Mouse (Mus musculus) C2C12 (cell line): Measurements from ENCODE around the gene Cdk10. TPM values are rescaled to one million over a fixed set of nuclear protein-coding genes. Genes with fewer than 3 reads are reported as not detected.

Experiments
- H3K27me3 ChIP-seq: one replicate; pipeline ENCODE4 v1.6.1; 2011; ENCODE audit not compliant: control insufficient read depth, insufficient read depth, insufficient read length
- H3K36me3 ChIP-seq: one replicate; pipeline ENCODE4 v1.6.1; 2011; ENCODE audit not compliant: control insufficient read depth, insufficient read depth
- H3K4me3 ChIP-seq: one replicate; pipeline ENCODE4 v1.5.1; 2011; ENCODE audit warnings: mild to moderate bottlenecking, control low read depth; ENCODE audit not compliant: poor library complexity, insufficient read depth, severe bottlenecking
- H3K79me2 ChIP-seq: one replicate; pipeline ENCODE4 v1.6.1; 2011; ENCODE audit not compliant: control insufficient read depth, insufficient read depth
- H3K79me3 ChIP-seq: one replicate; pipeline ENCODE4 v1.6.1; 2011; ENCODE audit warnings: low read depth, control low read depth
- H3ac ChIP-seq: one replicate; pipeline ENCODE3; 2011; ENCODE audit warnings: low read depth; ENCODE audit not compliant: control insufficient read depth, insufficient read length
- CEBPB ChIP-seq: IDR thresholded peaks from one replicate; pipeline ENCODE4 v1.6.1; 2011; ENCODE audit warnings: low read depth, mild to moderate bottlenecking, control low read depth, moderate library complexity
- CTCF ChIP-seq: IDR thresholded peaks from one replicate; pipeline ENCODE4 v1.5.1; 2011; ENCODE audit not compliant: control insufficient read depth, insufficient read depth, insufficient read length
- FOSL1 ChIP-seq: IDR thresholded peaks from one replicate; pipeline ENCODE4 v1.8.0; 2011; ENCODE audit warnings: mild to moderate bottlenecking, low read length; ENCODE audit not compliant: poor library complexity, insufficient read depth, severe bottlenecking
- MAX ChIP-seq: IDR thresholded peaks from one replicate; pipeline ENCODE4 v1.6.1; 2011; ENCODE audit warnings: mild to moderate bottlenecking, control low read depth
- MYOD1 ChIP-seq: IDR thresholded peaks from one replicate; pipeline ENCODE4 v1.6.1; 2011; ENCODE audit warnings: low read depth; ENCODE audit not compliant: control insufficient read depth, insufficient read length
- MYOG ChIP-seq: IDR thresholded peaks from one replicate; pipeline ENCODE4 v1.6.1; 2011; ENCODE audit not compliant: control insufficient read depth, insufficient read length; ENCODE audit errors: extremely low read depth
- USF1 ChIP-seq: IDR thresholded peaks from one replicate; pipeline ENCODE4 v1.6.1; 2011; ENCODE audit warnings: low read depth, mild to moderate bottlenecking, control low read depth, moderate library complexity
- polyA plus RNA-seq: library from polyadenylated mRNA; unstranded; fragments of >200 nt; fragmentation: generic; extraction: Trizol; gene quantifications from one replicate; pipeline ENCODE4 v1.2.1, GENCODE M21; 2012; ENCODE audit warnings: missing spikeins

The Cdk10 gene
- polyA plus RNA-seq, 1 experiment, result 23.8 TPM

DNA sequence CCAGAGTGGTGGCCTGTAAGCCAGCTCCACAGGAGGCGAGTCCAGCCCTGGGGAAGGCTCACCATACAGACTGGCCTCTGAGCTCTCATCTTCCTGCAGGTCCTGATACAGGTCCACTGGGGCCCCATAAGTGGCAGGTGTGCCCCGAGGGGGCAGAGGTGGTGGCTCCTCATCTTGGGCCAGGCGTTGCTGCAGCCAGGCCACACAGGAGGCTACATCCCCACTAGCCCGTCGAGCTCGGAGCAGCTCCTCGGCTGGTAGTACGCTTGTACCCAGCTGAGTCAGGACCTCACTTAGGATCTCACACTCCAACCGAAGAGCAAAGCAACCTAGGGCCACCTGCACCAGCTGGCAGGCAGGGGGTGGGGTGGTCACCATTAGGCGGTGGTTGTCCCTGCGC, 9.1 kb downstream of the Cdk10 start:
- H3K36me3 ChIP-seq, result no peaks in the 10 kb centered on the region
- no peak overlapping the region for H3K4me3 ChIP-seq
- H3K27me3 ChIP-seq, result no peaks in the 10 kb centered on the region
- TF ChIP-seq FOSL1, result no peak
- TF ChIP-seq CTCF, result no peak
- no peak for TF ChIP-seq MYOD1
- no peak for TF ChIP-seq CEBPB
- TF ChIP-seq MYOG, result no peak
- TF ChIP-seq USF1, result no peak
- TF ChIP-seq MAX, result no peak
- no peaks in the 10 kb centered on the region for H3K79me3 ChIP-seq
- no peaks in the 10 kb centered on the region for H3K79me2 ChIP-seq
- no peak overlapping the region for H3ac ChIP-seq

DNA sequence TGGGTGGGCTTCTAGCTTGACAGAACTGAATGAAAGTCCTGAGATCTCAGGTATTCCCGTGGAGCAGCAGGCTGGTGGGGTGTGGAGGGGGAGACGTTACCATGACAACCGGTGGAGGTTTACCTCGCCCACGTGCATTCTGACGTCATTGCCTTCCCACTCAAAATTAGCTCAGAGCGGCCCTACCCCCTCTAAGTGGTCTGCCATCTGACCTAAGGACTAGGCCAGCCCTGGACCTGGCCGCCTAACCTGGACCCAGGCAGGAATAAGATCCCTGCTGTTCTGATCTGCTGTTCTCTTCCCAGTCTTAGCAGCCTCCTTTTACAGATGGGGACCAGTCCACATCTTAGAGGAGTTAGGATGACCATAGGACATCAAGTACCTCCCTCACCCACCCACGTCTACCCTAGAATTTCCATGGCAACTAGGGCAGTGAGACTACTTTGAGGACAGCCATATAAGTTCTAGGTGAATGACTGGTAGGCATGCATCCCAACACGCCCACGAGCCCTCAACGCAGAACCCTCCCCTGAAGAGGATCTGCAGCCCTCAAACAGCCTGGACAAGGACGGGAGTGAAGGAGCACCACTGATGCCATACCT, 10.4 kb downstream of the Cdk10 start:
- Histone ChIP-seq H3K36me3 (no peaks in the 10 kb centered on the region), H3K79me2 (no peaks in the 10 kb centered on the region), H3ac (peak overlapping the region; percentile 0), H3K79me3 (no peaks in the 10 kb centered on the region), H3K27me3 (no peaks in the 10 kb centered on the region), H3K4me3 (no peak overlapping the region)
- TF ChIP-seq MAX, result no peak

DNA sequence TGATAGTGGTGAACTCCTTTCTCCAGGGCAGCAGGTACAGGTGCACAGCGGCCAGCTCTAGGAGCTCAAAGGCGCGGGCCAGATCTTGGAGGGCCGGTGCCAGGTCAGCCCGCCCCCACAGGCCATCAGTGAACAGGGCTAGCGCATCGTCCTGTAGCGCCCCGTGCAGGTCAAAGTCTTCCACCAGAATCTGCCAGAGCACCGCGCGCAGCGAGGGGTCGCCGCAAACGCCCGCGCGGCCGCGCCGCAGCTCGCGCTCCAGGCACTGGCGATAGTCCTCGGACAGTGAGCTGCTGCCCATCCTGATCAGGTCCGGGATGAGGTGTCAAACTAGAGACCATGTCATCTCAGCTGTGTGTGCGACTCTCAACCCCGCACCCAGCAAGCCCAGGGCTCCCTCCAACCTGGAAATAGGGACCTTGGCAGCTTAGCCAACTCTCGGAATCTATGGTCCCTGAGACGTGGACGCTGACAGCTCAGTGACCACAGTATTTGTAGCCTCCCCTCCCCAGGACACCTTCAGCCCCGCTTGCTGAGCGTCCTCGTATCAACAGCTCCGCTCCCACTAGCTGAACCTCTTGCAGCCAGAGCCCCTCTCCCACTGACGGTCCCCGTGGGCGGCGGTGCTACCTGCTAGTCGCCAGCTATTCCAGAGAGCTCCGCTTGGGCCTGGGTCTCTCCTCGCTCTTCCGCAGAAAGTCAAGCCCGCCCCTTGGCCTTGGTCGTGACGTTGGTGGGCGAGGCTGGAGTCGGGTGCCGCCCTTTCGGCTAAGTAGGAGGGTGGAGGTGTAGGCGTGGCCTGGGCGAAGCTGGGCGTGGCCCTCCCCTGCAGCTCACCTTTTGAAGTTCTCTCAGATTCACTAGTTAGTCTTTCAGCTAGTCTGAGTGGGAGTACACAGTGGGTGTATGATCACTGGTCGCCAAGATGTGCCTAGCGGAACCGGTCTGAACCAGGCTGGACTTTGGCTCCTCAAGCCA, 11.2 kb downstream of the Cdk10 start, which contains the start of gene Spata2l:
Spata2l (minus strand) TSS at position 714 of the 978 bp plus-strand sequence.
- Histone ChIP-seq H3K79me3 (no peaks in the 10 kb centered on the region), H3K4me3 (peak within 1 kb of the TSS; percentile 25), H3K79me2 (no peaks in the 10 kb centered on the region), H3ac (peak within 1 kb of the TSS; percentile 77), H3K27me3 (no peaks in the 10 kb centered on the region), H3K36me3 (no peaks in the 10 kb centered on the region)
- TF ChIP-seq MYOD1 (no peak), MYOG (no peak), FOSL1 (no peak), USF1 (no peak), CEBPB (no peak), MAX (no peak)

DNA sequence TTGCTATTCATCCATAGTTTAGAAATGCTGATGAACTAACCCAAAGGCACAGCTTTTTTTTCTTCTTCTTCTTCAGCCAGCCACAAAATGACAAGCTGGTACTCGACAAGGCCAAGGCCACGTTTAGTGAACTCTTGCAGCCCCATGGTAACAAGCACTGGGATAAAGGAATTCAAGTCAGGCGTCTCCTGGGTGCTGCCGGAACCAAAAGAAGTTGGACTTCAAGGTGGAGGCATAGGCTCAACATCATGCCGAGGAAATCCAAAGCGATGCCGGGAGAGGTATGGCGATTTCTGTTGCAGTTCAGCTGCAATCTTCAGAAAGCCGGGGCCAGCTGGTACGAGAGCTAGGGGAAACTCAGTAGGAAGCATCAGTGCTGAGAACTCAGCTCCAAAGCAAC, 14.8 kb downstream of the Cdk10 start:
- TF ChIP-seq USF1, result no peak
- Histone ChIP-seq H3K36me3 (no peaks in the 10 kb centered on the region), H3K79me2 (no peaks in the 10 kb centered on the region), H3K79me3 (no peaks in the 10 kb centered on the region), H3K4me3 (no peak overlapping the region), H3K27me3 (no peaks in the 10 kb centered on the region), H3ac (no peak overlapping the region)

DNA sequence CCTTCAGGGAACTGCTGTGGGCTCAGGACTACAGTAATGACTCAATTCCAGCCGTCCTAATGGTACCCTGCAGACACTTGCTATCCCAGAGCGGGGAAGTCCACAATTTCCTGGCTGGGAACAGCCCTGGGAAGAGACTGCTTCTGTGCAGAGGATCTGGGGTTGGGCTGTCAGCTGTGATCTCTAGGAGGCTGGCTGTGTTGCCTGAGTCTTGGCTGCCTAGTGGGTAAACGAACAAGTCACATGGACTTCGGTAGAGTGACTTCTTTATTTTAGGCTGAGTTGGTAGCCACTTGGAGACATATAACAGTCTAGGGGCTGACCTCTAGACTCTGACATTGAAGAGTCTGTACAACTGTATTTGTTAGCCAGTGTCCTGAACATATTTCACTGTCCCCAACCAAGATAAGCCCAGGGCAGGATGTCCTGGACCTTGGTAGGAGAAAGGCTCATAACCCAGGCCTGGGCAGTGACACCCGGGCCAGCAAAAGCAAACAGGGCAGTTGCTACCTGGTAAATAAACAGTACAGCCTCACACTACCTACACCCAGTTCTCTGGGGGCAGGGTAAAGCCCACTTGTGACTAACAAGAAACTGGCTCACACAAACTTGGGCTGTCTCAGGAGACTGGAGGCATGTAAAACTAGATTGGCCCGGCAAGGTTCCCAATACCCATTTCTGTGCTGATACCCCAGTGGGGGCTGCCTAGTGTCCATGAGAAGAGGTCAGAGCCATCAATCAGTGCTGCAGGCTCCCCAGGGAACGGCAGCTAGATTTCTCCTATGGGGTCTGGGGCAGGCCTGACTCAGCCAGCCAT, 17.7 kb downstream of the Cdk10 start:
- H3K79me3 ChIP-seq, result no peaks in the 10 kb centered on the region
- H3ac ChIP-seq, result no peak overlapping the region
- no peaks in the 10 kb centered on the region for H3K27me3 ChIP-seq
- TF ChIP-seq MYOD1 (no peak), MYOG (no peak), USF1 (no peak), FOSL1 (no peak), CTCF (no peak)
- no peaks in the 10 kb centered on the region for H3K36me3 ChIP-seq
- no peaks in the 10 kb centered on the region for H3K79me2 ChIP-seq
- no peak overlapping the region for H3K4me3 ChIP-seq

DNA sequence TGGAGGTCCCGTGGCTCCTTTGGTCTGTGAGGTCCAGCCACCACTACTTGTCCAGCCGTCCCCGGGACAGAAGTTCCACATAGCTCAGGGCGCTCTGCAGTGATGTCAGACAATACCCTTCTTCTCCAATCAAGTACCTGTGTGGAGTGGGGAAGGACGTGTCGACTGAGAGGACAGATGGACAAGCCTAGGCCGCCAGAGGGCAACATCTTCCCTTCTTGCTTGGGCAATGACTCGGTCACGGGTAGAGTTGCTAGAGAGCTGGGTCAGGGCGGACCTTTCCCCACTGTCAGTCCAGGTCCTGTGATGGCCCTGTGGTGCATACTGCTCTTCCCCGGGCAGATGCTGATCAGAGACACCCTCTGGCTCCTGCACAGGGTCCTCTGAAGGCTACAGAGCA, 18.4 kb downstream of the Cdk10 start:
- Histone ChIP-seq H3K79me3 (no peaks in the 10 kb centered on the region), H3K27me3 (no peaks in the 10 kb centered on the region), H3ac (no peak overlapping the region), H3K36me3 (no peaks in the 10 kb centered on the region), H3K4me3 (no peak overlapping the region), H3K79me2 (no peaks in the 10 kb centered on the region)
- TF ChIP-seq USF1 (no peak), MYOG (no peak), MAX (no peak)
